Mouse (Mus musculus) cerebellum, adult (tissue): Measurements from ENCODE around the gene Fbxl16.

Source experiments
- ATAC-seq: cut with Nextera tagmentation; 2 replicates; pipeline ENCODE4 v1.9.2; 2017; ENCODE audit warnings: mild to moderate bottlenecking, moderate library complexity, mixed read lengths; ENCODE audit not compliant: insufficient number of reproducible peaks, low FRiP score, low TSS enrichment

Fbxl16 gene

DNA sequence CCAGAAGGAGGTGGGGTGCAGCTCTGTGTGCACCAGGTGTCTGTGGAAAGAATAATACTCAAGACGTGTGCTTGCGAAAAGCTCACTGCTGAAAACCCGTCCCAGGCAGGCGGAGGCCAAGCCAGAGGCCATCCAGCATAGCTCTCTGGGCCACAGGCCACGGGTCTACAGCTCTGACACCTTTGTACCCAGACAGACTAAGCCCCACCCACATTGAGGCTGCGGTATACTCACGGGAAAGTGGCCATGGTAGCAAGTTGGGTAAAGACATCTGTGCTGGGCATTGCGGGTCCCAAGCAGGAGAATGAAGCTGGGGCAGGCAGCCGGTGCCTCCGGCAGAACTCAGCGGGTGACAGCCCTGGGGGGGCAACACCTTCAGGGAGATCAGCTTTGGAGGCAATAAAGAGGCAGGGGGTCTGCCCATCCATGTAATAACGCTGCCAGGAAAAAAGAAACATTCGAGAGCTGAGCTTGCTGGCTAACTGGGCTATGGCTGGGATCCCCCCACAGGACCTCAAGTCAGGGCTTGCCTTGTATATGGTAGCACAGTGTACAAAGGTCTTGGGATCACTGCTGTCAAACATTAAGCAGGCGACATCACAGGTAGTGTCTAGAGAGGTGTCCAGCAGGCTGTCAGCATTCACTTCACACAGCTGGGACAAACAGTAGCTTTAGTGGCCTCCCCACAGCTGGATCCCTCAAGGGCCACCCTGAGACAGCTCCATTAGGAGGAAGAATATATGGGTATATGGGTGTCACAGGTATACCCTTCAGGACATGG is 30.8 kb downstream of the Fbxl16 start:
- no peak for ATAC-seq

DNA sequence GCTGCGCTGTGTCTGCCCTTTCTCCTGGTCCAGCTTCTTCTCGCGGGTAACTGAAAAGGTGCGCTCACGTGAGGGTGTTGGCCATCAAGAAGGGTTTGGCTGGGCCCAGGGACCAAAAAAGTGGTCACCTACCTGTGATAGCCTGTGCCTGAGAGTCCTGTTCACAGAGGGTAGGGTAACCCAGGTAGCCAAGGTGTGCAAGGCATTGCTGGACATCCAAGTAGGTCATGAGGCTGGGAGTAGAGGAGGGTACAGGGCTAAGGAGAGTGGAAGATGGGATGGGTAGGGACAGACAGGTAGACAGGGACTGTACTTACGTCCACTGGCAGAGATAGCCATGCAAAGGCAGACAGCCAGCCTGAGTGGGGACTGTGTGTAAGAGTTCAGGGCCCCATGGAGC is 31.6 kb downstream of the Fbxl16 start:
- ATAC-seq = no peak

GRCm38 (mm10) chr17:25841117-25841880 is 32.4 kb downstream of the Fbxl16 start, which contains the start of gene Gm20683:
Gm20683 (minus strand) TSS chr17:25841763.
- no peak for ATAC-seq

GRCm38 (mm10) chr17:25842509-25842908 is 33.6 kb downstream of the Fbxl16 start:
- ATAC-seq = no peak

GRCm38 (mm10) chr17:25843122-25843521 is 34.2 kb downstream of the Fbxl16 start:
- no peak for ATAC-seq

- no peak; the same call in 1 of the 2 replicates for ATAC-seq
Measured at GRCm38 (mm10) chr17:25843636-25844395, 34.9 kb downstream of the Fbxl16 start.

GRCm38 (mm10) chr17:25844396-25844901 is 35.6 kb downstream of the Fbxl16 start, which contains the start of gene Rhot2:
Rhot2 (minus strand) TSS chr17:25844851.
- peak; percentile 87 for ATAC-seq

- no peak for ATAC-seq
Measured at GRCm38 (mm10) chr17:25860229-25860628, 51.3 kb downstream of the Fbxl16 start.

DNA sequence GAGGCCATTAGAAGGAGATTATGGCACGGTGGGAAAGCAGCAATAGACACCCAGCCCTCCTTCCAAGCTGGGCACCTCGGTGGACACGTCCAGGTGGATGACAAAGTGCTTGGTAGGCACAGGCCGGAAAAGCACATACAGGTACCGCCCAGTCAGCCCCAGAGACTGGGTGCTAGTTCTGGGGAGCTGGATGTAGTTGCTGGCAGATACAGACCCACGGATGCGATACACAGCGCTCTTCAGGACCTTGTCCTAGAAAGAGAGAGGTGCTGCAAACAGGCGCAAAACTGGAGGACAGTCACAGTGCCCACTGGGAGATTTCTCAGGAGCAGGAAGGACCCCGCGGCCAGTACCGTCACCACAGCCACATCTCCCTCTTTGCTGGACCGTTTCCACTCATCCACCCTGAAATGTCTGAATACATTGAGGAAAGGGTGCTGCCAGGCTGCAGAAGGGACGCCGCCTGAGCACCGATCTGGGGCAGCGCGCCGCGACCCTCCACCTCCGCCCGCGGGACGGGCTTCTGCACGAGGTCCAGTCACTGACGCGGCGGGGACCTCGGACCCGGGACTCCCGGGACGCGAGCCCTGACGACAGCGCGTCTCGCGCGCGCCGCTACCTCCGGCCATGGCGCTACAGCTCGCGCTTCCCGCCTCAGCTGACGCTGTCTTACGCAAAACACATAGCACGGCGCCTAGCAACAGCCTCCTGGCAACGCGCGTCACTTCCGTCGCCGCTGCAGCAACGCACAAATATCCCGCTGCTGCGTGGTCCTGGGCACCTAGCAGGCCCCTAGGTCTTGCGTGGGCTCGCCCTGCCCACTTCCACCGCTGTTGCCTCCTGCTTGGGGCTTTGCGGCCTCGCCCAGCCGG is 52.2 kb downstream of the Fbxl16 start, which contains the start of gene Wdr90:
Gene Wdr90 (minus strand): TSS at position 670 of the 872 bp plus-strand sequence.
- ATAC-seq = peak; percentile 88

DNA sequence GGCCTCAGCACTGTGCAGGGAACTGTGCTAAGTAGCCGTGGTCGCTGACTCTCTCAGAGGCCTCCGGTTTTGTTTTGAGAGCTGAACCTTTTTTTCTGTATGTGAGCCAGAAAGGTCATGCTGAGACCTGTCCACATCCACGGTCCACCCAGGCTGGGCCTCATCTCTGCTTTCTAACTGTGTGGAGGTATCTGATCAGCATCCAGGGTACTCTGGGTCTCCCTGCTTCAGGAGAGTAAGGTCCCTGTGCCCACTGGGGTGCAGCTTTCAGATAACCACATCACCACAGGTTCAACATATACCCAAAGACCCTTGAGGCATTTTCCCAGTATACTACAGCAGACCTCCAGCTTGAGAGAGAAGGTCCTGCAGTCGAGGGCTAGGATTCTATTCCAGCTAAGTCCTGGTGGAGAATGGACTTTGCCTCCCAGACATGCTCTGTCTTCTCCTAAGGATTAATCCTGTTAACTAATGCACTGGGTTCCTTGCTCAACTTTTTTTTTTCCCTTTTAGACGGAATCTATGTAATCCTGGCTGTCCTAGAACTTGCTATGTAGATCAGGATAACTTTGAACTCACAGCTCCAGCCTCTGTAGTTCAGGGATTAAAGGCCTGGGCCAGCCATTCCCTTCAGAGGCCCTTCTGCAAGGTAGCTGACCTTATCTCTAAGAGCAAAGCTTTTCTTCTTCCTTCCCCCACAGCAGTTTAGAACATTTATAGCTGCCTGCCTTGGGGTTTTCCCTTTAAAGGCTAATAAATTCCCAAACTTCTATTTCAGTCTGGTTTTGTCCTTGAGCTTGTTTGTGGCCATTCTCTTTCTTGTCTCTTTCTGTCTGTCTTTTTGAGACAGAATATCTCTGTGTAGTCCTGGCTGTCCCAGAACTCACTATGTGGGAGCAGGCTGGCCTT is 53.1 kb downstream of the Fbxl16 start:
- 0 out of 2 replicates have a peak, but pooled peaks have one; percentile 12 for ATAC-seq

- ATAC-seq = no peak
Measured at GRCm38 (mm10) chr17:25863681-25864080, 54.8 kb downstream of the Fbxl16 start.

DNA sequence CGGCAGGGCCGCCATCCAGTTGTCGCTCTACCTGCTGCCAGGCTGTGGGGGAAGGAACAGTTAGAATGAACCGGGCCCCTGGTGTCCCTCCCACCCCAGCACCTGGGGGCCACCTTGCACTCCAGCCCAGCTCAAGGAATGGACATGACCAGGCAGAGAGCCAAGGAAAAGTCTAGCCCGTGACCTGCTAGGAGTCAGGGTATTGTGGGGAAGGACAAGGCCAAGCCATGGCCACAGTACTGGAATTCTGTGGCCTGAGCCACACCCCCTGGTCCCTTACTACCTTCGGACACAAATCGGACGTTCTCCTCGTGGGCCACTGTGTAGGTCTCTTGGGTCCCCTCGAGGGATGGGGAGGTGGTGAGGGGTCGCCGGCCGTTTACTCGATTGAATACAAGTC is 55.4 kb downstream of the Fbxl16 start:
- no peak for ATAC-seq

DNA sequence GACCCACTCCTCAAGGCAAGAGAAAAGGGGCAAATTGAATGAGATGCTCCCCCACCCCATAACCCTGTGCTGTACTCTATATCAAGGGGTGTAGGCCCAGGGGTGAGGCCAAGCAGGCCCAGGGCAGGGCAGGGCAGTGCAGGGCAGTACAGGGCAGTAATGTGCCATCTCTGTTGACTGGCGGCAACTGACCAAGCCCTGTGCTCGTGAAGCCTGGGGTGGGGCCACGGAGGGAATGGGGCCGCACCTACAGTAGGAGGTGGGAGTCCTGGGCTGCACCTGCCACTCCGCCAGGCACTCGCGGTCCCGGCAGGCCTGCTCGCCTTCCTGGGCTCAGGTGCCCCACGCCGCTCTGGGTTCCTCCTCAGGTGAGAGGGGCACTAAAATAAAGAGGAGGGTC is 56.4 kb downstream of the Fbxl16 start:
- no peak for ATAC-seq

DNA sequence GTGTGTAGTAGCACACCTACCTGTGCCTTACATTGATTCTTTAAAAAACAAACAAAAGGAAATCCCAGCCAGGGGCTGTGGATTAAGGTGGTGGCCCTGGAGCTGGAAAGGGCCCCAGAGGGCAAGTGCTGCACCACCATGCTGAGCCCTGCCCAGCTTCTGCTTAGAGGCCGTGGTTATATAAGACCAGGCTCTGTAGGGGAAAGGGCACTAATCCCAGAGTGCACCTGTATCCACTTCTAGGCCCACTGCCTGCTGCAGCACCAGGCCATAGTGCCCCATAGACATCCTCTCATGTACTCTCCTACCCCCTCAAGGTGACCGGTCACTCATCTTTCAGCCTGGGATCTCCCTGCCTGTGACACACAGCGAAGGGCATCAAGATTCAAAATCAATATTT is 57.3 kb downstream of the Fbxl16 start:
- ATAC-seq = no peak

GRCm38 (mm10) chr17:25867509-25867835 is 58.6 kb downstream of the Fbxl16 start:
- ATAC-seq = no peak

- peak; percentile 26; the same call in 1 of the 2 replicates for ATAC-seq
Measured at GRCm38 (mm10) chr17:25867836-25868600, 59.1 kb downstream of the Fbxl16 start.

GRCm38 (mm10) chr17:25868601-25869191 is 59.8 kb downstream of the Fbxl16 start, which contains the start of gene Mcrip2:
Mcrip2 (minus strand) TSS chr17:25868764.
- peak; percentile 69; the same call in 1 of the 2 replicates for ATAC-seq
